32 mouse cellular contexts compared by ENCODE assay signal in genomic region chr3:96528506-96528905, GRCm38 (mm10). TPM values are rescaled to one million over a fixed set of nuclear protein-coding genes. Genes with fewer than 3 reads are reported as not detected.
A peak's percentile ranks its signal among the peaks of the same experiment; 100 is the strongest.
DNase-seq lines count a peak whose midpoint lies in the region; ATAC-seq and TF ChIP-seq lines count a peak whose summit lies in the region.
"Had no signal": no experiment of that assay in that cellular context is flagged by ENCODE, and none has a peak within 500 bp of the region (broad histone marks: within the 10 kb centered on the region; RNA-seq: fewer than 3 reads in every experiment).

No protein-coding gene starts in this region.

- H3K9ac ChIP-seq in midbrain, embryonic 11.5 days (ENCODE audit: low read length): 0 out of 2 replicates have a peak overlapping the region, but pooled peaks have one; percentile 5
- H3K9ac ChIP-seq in midbrain, postnatal 0 days (replicated peaks; ENCODE audit: low read length, poor library complexity, severe bottlenecking): no peak overlapping the region
- H3K9ac ChIP-seq in stomach, postnatal 0 days (ENCODE audit: low read length): no peak overlapping the region
- H3K9ac ChIP-seq: forebrain, embryonic 15.5 days; kidney, embryonic 15.5 days; limb, embryonic 13.5 days; liver, embryonic 14.5 days; lung, embryonic 15.5 days; neural tube, embryonic 12.5 days; stomach, embryonic 15.5 days had no signal

- no peak for TF ChIP-seq CTCF in midbrain, postnatal 0 days (IDR thresholded peaks at IDR 0.05)
- no peak for TF ChIP-seq CTCF in E14TG2a.4 (conservative IDR thresholded peaks at IDR 0.05; ENCODE audit: low read length)
- no peak for TF ChIP-seq CTCF in stomach, postnatal 0 days (IDR thresholded peaks at IDR 0.05; ENCODE audit: low read depth)

- peaks cover 6% of the 10 kb centered on the region; the same call in 1 of the 2 replicates for H3K4me1 ChIP-seq in midbrain, embryonic 11.5 days (ENCODE audit: control insufficient read depth, insufficient read depth, low read length)
- peaks cover 9% of the 10 kb centered on the region; the same call in 1 of the 2 replicates for H3K4me1 ChIP-seq in midbrain, postnatal 0 days (ENCODE audit: insufficient read depth, low read length)
- H3K4me1 ChIP-seq in E14TG2a.4 (replicated peaks; ENCODE audit: low read depth, low read length): peaks cover 25% of the 10 kb centered on the region
- H3K4me1 ChIP-seq in embryonic facial prominence, embryonic 10.5 days: peaks cover 32% of the 10 kb centered on the region
- 0 out of 2 replicates have a peak, but pooled peaks cover 3% of the 10 kb centered on the region for H3K4me1 ChIP-seq in stomach, postnatal 0 days (replicated peaks; ENCODE audit: control insufficient read depth, insufficient read depth)

- H3K9me3 ChIP-seq in midbrain, embryonic 11.5 days (ENCODE audit: control insufficient read depth, low read length): no peaks in the 10 kb centered on the region
- no peaks in the 10 kb centered on the region for H3K9me3 ChIP-seq in midbrain, postnatal 0 days (ENCODE audit: low read length)
- no peaks in the 10 kb centered on the region for H3K9me3 ChIP-seq in E14TG2a.4 (ENCODE audit: low read length)
- H3K9me3 ChIP-seq in embryonic facial prominence, embryonic 10.5 days: no peaks in the 10 kb centered on the region
- no peaks in the 10 kb centered on the region for H3K9me3 ChIP-seq in stomach, postnatal 0 days (ENCODE audit: control insufficient read depth, low read length)
- H3K9me3 ChIP-seq: forebrain, embryonic 15.5 days; kidney, embryonic 15.5 days; limb, embryonic 13.5 days; lung, embryonic 15.5 days; neural tube, embryonic 12.5 days; stomach, embryonic 15.5 days had no signal

- H3K27me3 ChIP-seq in midbrain, embryonic 11.5 days (ENCODE audit: control insufficient read depth, insufficient read depth, low read length): peaks cover 19% of the 10 kb centered on the region
- H3K27me3 ChIP-seq in midbrain, postnatal 0 days (ENCODE audit: insufficient read depth, low read length): no peaks in the 10 kb centered on the region; the same call in 1 of the 2 replicates
- peaks cover 51% of the 10 kb centered on the region for H3K27me3 ChIP-seq in E14TG2a.4 (ENCODE audit: insufficient read depth, low read length)
- peaks cover 56% of the 10 kb centered on the region for H3K27me3 ChIP-seq in embryonic facial prominence, embryonic 10.5 days (replicated peaks; ENCODE audit: low read depth, poor library complexity, severe bottlenecking)
- peaks cover 6% of the 10 kb centered on the region; the same call in 1 of the 2 replicates for H3K27me3 ChIP-seq in stomach, postnatal 0 days (ENCODE audit: control insufficient read depth, insufficient read depth, low read length)

- no peak overlapping the region for H3K4me3 ChIP-seq in midbrain, embryonic 11.5 days (ENCODE audit: low read depth, low read length)
- H3K4me3 ChIP-seq in midbrain, postnatal 0 days (ENCODE audit: low read depth, low read length): no peak overlapping the region
- peak overlapping the region; percentile 80 for H3K4me3 ChIP-seq in E14TG2a.4 (replicated peaks; ENCODE audit: low read length)
- H3K4me3 ChIP-seq in embryonic facial prominence, embryonic 10.5 days: peak overlapping the region; percentile 22; the same call in 1 of the 2 replicates
- H3K4me3 ChIP-seq in stomach, postnatal 0 days (ENCODE audit: low read depth, low read length): no peak overlapping the region
- H3K4me3 ChIP-seq: forebrain, embryonic 15.5 days; heart, adult 2 months; kidney, embryonic 15.5 days; limb, embryonic 13.5 days; lung, embryonic 15.5 days; megakaryocyte, embryonic 14.5 days; neural tube, embryonic 12.5 days; stomach, embryonic 15.5 days had no signal

- H3K4me2 ChIP-seq in midbrain, embryonic 11.5 days: no peak overlapping the region
- H3K4me2 ChIP-seq in midbrain, postnatal 0 days (ENCODE audit: low read depth, low read length, poor library complexity, severe bottlenecking): no peak overlapping the region
- no peak overlapping the region for H3K4me2 ChIP-seq in stomach, postnatal 0 days (replicated peaks; ENCODE audit: low read depth)
- H3K4me2 ChIP-seq: forebrain, embryonic 15.5 days; kidney, embryonic 15.5 days; limb, embryonic 13.5 days; lung, embryonic 15.5 days; neural tube, embryonic 12.5 days; stomach, embryonic 15.5 days had no signal

- 41% methylated on average over 9 of the region's 9 CpGs for WGBS in midbrain, embryonic 11.5 days
- WGBS in midbrain, postnatal 0 days: 35% methylated on average over 9 of the region's 9 CpGs
- whole genome bisulfite sequencing in embryonic facial prominence, embryonic 10.5 days: 47% methylated on average over 9 of the region's 9 CpGs
- WGBS in stomach, postnatal 0 days: 59% methylated on average over 9 of the region's 9 CpGs

- H3K36me3 ChIP-seq in midbrain, embryonic 11.5 days (ENCODE audit: control insufficient read depth, insufficient read depth, low read length): no peaks in the 10 kb centered on the region
- no peaks in the 10 kb centered on the region for H3K36me3 ChIP-seq in midbrain, postnatal 0 days (ENCODE audit: insufficient read depth, low read length)
- no peaks in the 10 kb centered on the region for H3K36me3 ChIP-seq in E14TG2a.4 (ENCODE audit: insufficient read depth, low read length)
- H3K36me3 ChIP-seq in embryonic facial prominence, embryonic 10.5 days (replicated peaks): no peaks in the 10 kb centered on the region
- H3K36me3 ChIP-seq in stomach, postnatal 0 days (ENCODE audit: control insufficient read depth, insufficient read depth, low read length): no peaks in the 10 kb centered on the region
- H3K36me3 ChIP-seq: forebrain, embryonic 15.5 days; kidney, embryonic 15.5 days; limb, embryonic 13.5 days; lung, embryonic 15.5 days; neural tube, embryonic 12.5 days; stomach, embryonic 15.5 days had no signal

- intact Hi-C loops in heart, postnatal 36 days (cut with DNase I): no loop called here

- no peak overlapping the region for H3K27ac ChIP-seq in midbrain, embryonic 11.5 days (ENCODE audit: low read depth, low read length)
- H3K27ac ChIP-seq in midbrain, postnatal 0 days (ENCODE audit: low read depth, low read length): no peak overlapping the region
- H3K27ac ChIP-seq in embryonic facial prominence, embryonic 10.5 days (replicated peaks): no peak overlapping the region
- no peak overlapping the region for H3K27ac ChIP-seq in stomach, postnatal 0 days (replicated peaks)
- H3K27ac ChIP-seq: forebrain, embryonic 15.5 days; heart, adult 2 months; kidney, embryonic 15.5 days; limb, embryonic 13.5 days; liver, embryonic 14.5 days; lung, embryonic 15.5 days; neural tube, embryonic 12.5 days; stomach, embryonic 15.5 days had no signal

- no peak for ATAC-seq in midbrain, embryonic 11.5 days (ENCODE audit: low FRiP score)
- ATAC-seq in midbrain, postnatal 0 days (ENCODE audit: low FRiP score): no peak
- ATAC-seq in stomach, postnatal 0 days (ENCODE audit: low FRiP score, low TSS enrichment): no peak
- ATAC-seq: forebrain, embryonic 15.5 days had no signal

- no peak for TF ChIP-seq EP300 in stomach, postnatal 0 days (optimal IDR thresholded peaks at IDR 0.05)

- DNase-seq in heart, adult 11 months: peak; percentile 81
- no peak for DNase-seq in heart, postnatal 36 days
- DNase-seq in midbrain, embryonic 11.5 days (ENCODE audit: low spot score, missing footprints): no peak
- DNase-seq in midbrain, postnatal 0 days (ENCODE audit: low spot score): no peak
- DNase-seq in embryonic facial prominence, embryonic 10.5 days (ENCODE audit: low spot score): no peak
- DNase-seq in stomach, postnatal 0 days (ENCODE audit: low spot score): no peak
- DNase-seq: adrenal gland, postnatal 36 days; cerebellum, adult 9-10 months; gastrocnemius, postnatal 10 days; heart, adult 2 months; heart, postnatal 4 days; kidney, adult 11 months; kidney, postnatal 36 days; lung, postnatal 36 days; right cerebral cortex, adult 18-20 months; thymus, adult 18-20 months; thymus, postnatal 36 days had no signal

RNA-seq across cellular contexts. Expression of gene Hfe2, which starts 3.5 kb away (rescaled TPM):
- 100 to 1,000 TPM; 261 to 293 TPM for total RNA-seq in heart, postnatal 36 days (2021)
- 1.3 and 1.7 TPM in 2 replicates for polyA plus RNA-seq in midbrain, embryonic 11.5 days (2014; fragmentation: Nextera tagmentation; extraction: Ambion mirVana)
- 2.0 and 2.1 TPM in 2 replicates for total RNA-seq in midbrain, postnatal 0 days (2014; rRNA removed)
- 2.0 and 2.7 TPM in 2 replicates for polyA plus RNA-seq in midbrain, postnatal 0 days (2015; fragmentation: Nextera tagmentation; extraction: Ambion mirVana)
- 1.4 and 1.5 TPM in 2 replicates for polyA plus RNA-seq in embryonic facial prominence, embryonic 10.5 days (2016; fragmentation: Nextera tagmentation; extraction: Ambion mirVana)
- polyA plus RNA-seq in stomach, postnatal 0 days (2015; fragmentation: Nextera tagmentation; extraction: Ambion mirVana): 0.10 and 0.28 TPM in 2 replicates
- total RNA-seq: adrenal gland, postnatal 36 days; common myeloid progenitor, adult 5-6 weeks had no signal

RNA-seq across cellular contexts. Expression of gene Txnip, which starts 29.3 kb away (rescaled TPM):
- 1,000 to 10,000 TPM in 1 of 2 experiments, 100 to 1,000 TPM in 1; 646 to 1,158 TPM for total RNA-seq in heart, postnatal 36 days (2021)
- 54.0 and 55.9 TPM in 2 replicates for polyA plus RNA-seq in midbrain, embryonic 11.5 days (2014; fragmentation: Nextera tagmentation; extraction: Ambion mirVana)
- 145 and 222 TPM in 2 replicates for total RNA-seq in midbrain, postnatal 0 days (2014; rRNA removed)
- 108 and 116 TPM in 2 replicates for polyA plus RNA-seq in midbrain, postnatal 0 days (2015; fragmentation: Nextera tagmentation; extraction: Ambion mirVana)
- 31.2 and 34.9 TPM in 2 replicates for polyA plus RNA-seq in embryonic facial prominence, embryonic 10.5 days (2016; fragmentation: Nextera tagmentation; extraction: Ambion mirVana)
- 273 and 276 TPM in 2 replicates for polyA plus RNA-seq in stomach, postnatal 0 days (2015; fragmentation: Nextera tagmentation; extraction: Ambion mirVana)

RNA-seq across cellular contexts. Expression of gene Gm16253, which starts 48.3 kb away (rescaled TPM):
- total RNA-seq in heart, postnatal 36 days (2021): 1 to 10 TPM in 1 of 2 experiments, under 1 TPM in 1; 0.89 to 2.8 TPM
- 0.36 and 0.43 TPM in 2 replicates for polyA plus RNA-seq in midbrain, embryonic 11.5 days (2014; fragmentation: Nextera tagmentation; extraction: Ambion mirVana)
- not detected in 2 replicates for total RNA-seq in midbrain, postnatal 0 days (2014; rRNA removed)
- polyA plus RNA-seq in midbrain, postnatal 0 days (2015; fragmentation: Nextera tagmentation; extraction: Ambion mirVana): 0.52 TPM in 1 of 2 replicates, not detected in the other
- 1.6 and 1.9 TPM in 2 replicates for polyA plus RNA-seq in embryonic facial prominence, embryonic 10.5 days (2016; fragmentation: Nextera tagmentation; extraction: Ambion mirVana)
- polyA plus RNA-seq in stomach, postnatal 0 days (2015; fragmentation: Nextera tagmentation; extraction: Ambion mirVana): 0.18 and 0.46 TPM in 2 replicates
- total RNA-seq: adrenal gland, adult 18-20 months; adrenal gland, postnatal 36 days; common myeloid progenitor, adult 5-6 weeks; layer of hippocampus, adult 8-10 months; left cerebral cortex, adult 18-20 months; left cerebral cortex, postnatal 25 days had no signal
- polyA plus RNA-seq: embryonic facial prominence, embryonic 14.5 days; heart, adult 2 months; liver, embryonic 14.5 days had no signal

Comparison
In these comparisons a context has a peak if more than half of its experiments do, and no peak if none do; other contexts are left out.
1. H3K4me3 ChIP-seq: peak in E14TG2a.4 (single experiment) and embryonic facial prominence, embryonic 10.5 days (single experiment); none in midbrain, embryonic 11.5 days (single experiment), midbrain, postnatal 0 days (single experiment) and stomach, postnatal 0 days (single experiment).